Mouse (Mus musculus) spleen, postnatal 10 days (tissue): ENCODE results near the gene Mmp24.

Experiments
- DNase-seq, 2 experiments: peaks; one replicate each; pipeline ENCODE4 v3.0.0; 2021 to 2022; ENCODE audit warnings: low spot score in 2 of 2

Mmp24 gene

GRCm38 (mm10) chr2:155775685-155776263 lies 632 bp downstream of the Mmp24 start:
- DNase-seq, result peak; percentile 36 to 64

GRCm38 (mm10) chr2:155776824-155777687 lies 1.9 kb downstream of the Mmp24 start:
- DNase-seq, result no peak

GRCm38 (mm10) chr2:155777688-155777985 lies 2.5 kb downstream of the Mmp24 start:
- no peak for DNase-seq

GRCm38 (mm10) chr2:155778004-155778403 lies 2.9 kb downstream of the Mmp24 start:
- DNase-seq, result no peak

GRCm38 (mm10) chr2:155779066-155779465 lies 3.9 kb downstream of the Mmp24 start:
- no peak for DNase-seq

GRCm38 (mm10) chr2:155779506-155779905 lies 4.4 kb downstream of the Mmp24 start:
- no peak for DNase-seq

- no peak for DNase-seq
Observed at GRCm38 (mm10) chr2:155784534-155784933, 9.4 kb downstream of the Mmp24 start.

- no peak for DNase-seq
Observed at GRCm38 (mm10) chr2:155786905-155787304, 11.8 kb downstream of the Mmp24 start.

GRCm38 (mm10) chr2:155787949-155788931 lies 13.1 kb downstream of the Mmp24 start:
- DNase-seq, result no peak

- no peak for DNase-seq
Observed at GRCm38 (mm10) chr2:155792899-155793298, 17.8 kb downstream of the Mmp24 start.

GRCm38 (mm10) chr2:155794674-155795445 lies 19.7 kb downstream of the Mmp24 start:
- DNase-seq, result no peak

- no peak for DNase-seq
Observed at GRCm38 (mm10) chr2:155798613-155799012, 23.5 kb downstream of the Mmp24 start.

GRCm38 (mm10) chr2:155802761-155803160 lies 27.6 kb downstream of the Mmp24 start:
- peak in 1 of 2 experiments; percentile 59 for DNase-seq

GRCm38 (mm10) chr2:155804053-155804452 lies 28.9 kb downstream of the Mmp24 start:
- DNase-seq, result no peak

- no peak for DNase-seq
Observed at GRCm38 (mm10) chr2:155805231-155805924, 30.2 kb downstream of the Mmp24 start.

- no peak for DNase-seq
Observed at GRCm38 (mm10) chr2:155805925-155806255, 30.7 kb downstream of the Mmp24 start.

GRCm38 (mm10) chr2:155806548-155806947 lies 31.4 kb downstream of the Mmp24 start:
- no peak for DNase-seq

GRCm38 (mm10) chr2:155807408-155807807 lies 32.3 kb downstream of the Mmp24 start:
- DNase-seq, result no peak

GRCm38 (mm10) chr2:155809620-155810019 lies 34.5 kb downstream of the Mmp24 start:
- DNase-seq, result no peak

- peak; percentile 78 to 88 for DNase-seq
Observed at GRCm38 (mm10) chr2:155811821-155812396, 36.8 kb downstream of the Mmp24 start.

- DNase-seq, result no peak
Observed at GRCm38 (mm10) chr2:155812637-155813036, 37.5 kb downstream of the Mmp24 start.
